Mouse (Mus musculus) CH12.LX (cell line): ENCODE measurements around the gene Dpagt1. TPM values are rescaled to one million over a fixed set of nuclear protein-coding genes. Genes with fewer than 3 reads are reported as not detected.

ENCODE experiments used
- DNase-seq: peaks from one replicate; pipeline ENCODE4 v3.0.0-alpha.2; 2013; ENCODE audit errors: extremely low read depth
- H3K27ac ChIP-seq: 2 replicates; pipeline ENCODE4 v1.5.1; 2012; ENCODE audit warnings: low read depth, mild to moderate bottlenecking, control low read depth, moderate library complexity; ENCODE audit not compliant: insufficient read depth
- H3K27me3 ChIP-seq: replicated peaks from 2 replicates; pipeline ENCODE3; 2012; ENCODE audit warnings: inconsistent platforms
- H3K36me3 ChIP-seq, 2 experiments: replicated peaks in 1 of 2; 2 replicates each; pipeline versions ENCODE3 to v1.6.1; 2012; ENCODE audit warnings: inconsistent platforms in 1 of 2, low read length in 1 of 2, mild to moderate bottlenecking in 1 of 2, mixed read lengths in 1 of 2, moderate library complexity in 1 of 2; ENCODE audit not compliant: control insufficient read depth in 1 of 2, insufficient read depth in 1 of 2
- H3K4me1 ChIP-seq, 2 experiments: 2 replicates each; pipeline ENCODE4 v1.6.1; 2012; ENCODE audit warnings: inconsistent platforms in 1 of 2, moderate library complexity in 1 of 2; ENCODE audit not compliant: insufficient read depth in 2 of 2, control insufficient read depth in 1 of 2
- H3K4me2 ChIP-seq: 2 replicates; pipeline ENCODE4 v1.6.1; 2012; ENCODE audit warnings: low read depth, mild to moderate bottlenecking, control low read depth; ENCODE audit not compliant: poor library complexity, insufficient read depth, severe bottlenecking
- H3K4me3 ChIP-seq, 3 experiments: fragments of 150-350 bp in 1 of 3; sonication (generic) in 1 of 3; replicated peaks in 1 of 3; 2 replicates each; pipeline versions ENCODE3 to v1.5.1; 2011 to 2012; ENCODE audit warnings: low read depth in 2 of 3, low read length in 2 of 3, mild to moderate bottlenecking in 2 of 3, moderate library complexity in 2 of 3, control low read depth in 1 of 3, improper control_type of control experiment in 1 of 3, inconsistent platforms in 1 of 3, mixed read lengths in 1 of 3; ENCODE audit not compliant: poor library complexity in 1 of 3
- H3K79me2 ChIP-seq: replicated peaks from 2 replicates; pipeline ENCODE4 v1.6.1; 2012; ENCODE audit warnings: mild to moderate bottlenecking, moderate library complexity; ENCODE audit not compliant: control insufficient read depth, poor library complexity, insufficient read depth, severe bottlenecking; ENCODE audit errors: extremely low read depth
- H3K9ac ChIP-seq: 2 replicates; pipeline ENCODE4 v1.6.1; 2012; ENCODE audit warnings: low read depth, mild to moderate bottlenecking, control low read depth, moderate library complexity; ENCODE audit not compliant: insufficient read depth
- H3K9me3 ChIP-seq: replicated peaks from 2 replicates; pipeline ENCODE3; 2012; ENCODE audit warnings: low read length, inconsistent platforms, mixed read lengths
- CTCF ChIP-seq, 2 experiments: IDR thresholded peaks in 1 of 2; conservative IDR thresholded peaks in 1 of 2; 2 replicates each; pipeline ENCODE4 v1.5.1; 2011 to 2012; ENCODE audit warnings: low read depth in 2 of 2, low read length in 2 of 2, improper control_type of control experiment in 1 of 2, inconsistent platforms in 1 of 2, mild to moderate bottlenecking in 1 of 2, moderate library complexity in 1 of 2
- ELF1 ChIP-seq: IDR thresholded peaks from 2 replicates; pipeline ENCODE4 v1.6.1; 2014; ENCODE audit warnings: low read depth, mild to moderate bottlenecking, inconsistent platforms, low read length, improper control_type of control experiment
- ETS1 ChIP-seq: conservative IDR thresholded peaks from 2 replicates; pipeline ENCODE4 v1.6.1; 2012; ENCODE audit warnings: low read depth, mild to moderate bottlenecking, inconsistent platforms, low read length, improper control_type of control experiment, moderate library complexity
- IRF4 ChIP-seq: IDR thresholded peaks from 2 replicates; pipeline ENCODE4 v1.6.1; 2014; ENCODE audit warnings: low read depth, mild to moderate bottlenecking, inconsistent platforms, low read length, improper control_type of control experiment
- JUN ChIP-seq: IDR thresholded peaks from 2 replicates; pipeline ENCODE4 v1.6.1; 2011; ENCODE audit warnings: low read depth, mild to moderate bottlenecking, low read length, improper control_type of control experiment, moderate library complexity; ENCODE audit not compliant: insufficient read depth
- KAT2A ChIP-seq: IDR thresholded peaks from 2 replicates; pipeline ENCODE4 v1.6.1; 2012; ENCODE audit warnings: low read length, improper control_type of control experiment, inconsistent platforms; ENCODE audit not compliant: insufficient replicate concordance
- MAZ ChIP-seq: IDR thresholded peaks from 2 replicates; pipeline ENCODE4 v1.6.1; 2012; ENCODE audit warnings: low read depth, mild to moderate bottlenecking, inconsistent platforms, low read length, improper control_type of control experiment, moderate library complexity
- PAX5 ChIP-seq: IDR thresholded peaks from 2 replicates; pipeline ENCODE4 v1.6.1; 2012; ENCODE audit warnings: low read length, inconsistent platforms, mixed read lengths
- POLR2A ChIP-seq: IDR thresholded peaks from 2 replicates; pipeline ENCODE4 v1.6.1; 2011; ENCODE audit warnings: low read depth, mild to moderate bottlenecking, improper control_type of control experiment, low read length
- RAD21 ChIP-seq: IDR thresholded peaks from 2 replicates; pipeline ENCODE4 v1.6.1; 2011; ENCODE audit warnings: low read depth, mild to moderate bottlenecking, low read length, improper control_type of control experiment, moderate library complexity
- RCOR1 ChIP-seq: conservative IDR thresholded peaks from 2 replicates; pipeline ENCODE4 v1.6.1; 2012; ENCODE audit warnings: low read depth, mild to moderate bottlenecking, inconsistent platforms, low read length, improper control_type of control experiment
- SIN3A ChIP-seq: IDR thresholded peaks from 2 replicates; pipeline ENCODE4 v1.6.1; 2012; ENCODE audit warnings: low read length, improper control_type of control experiment, inconsistent platforms
- SMC3 ChIP-seq: IDR thresholded peaks from 2 replicates; pipeline ENCODE4 v1.6.1; 2011; ENCODE audit warnings: low read depth, low read length, improper control_type of control experiment
- USF2 ChIP-seq: conservative IDR thresholded peaks from 2 replicates; pipeline ENCODE4 v1.6.1; 2011; ENCODE audit warnings: low read depth, low read length, improper control_type of control experiment
- ZC3H11A ChIP-seq: IDR thresholded peaks from 2 replicates; pipeline ENCODE4 v1.6.1; 2012; ENCODE audit warnings: low read depth, mild to moderate bottlenecking, inconsistent platforms, low read length, improper control_type of control experiment
- ZKSCAN1 ChIP-seq: IDR thresholded peaks from 2 replicates; pipeline ENCODE4 v1.6.1; 2012; ENCODE audit warnings: low read depth, inconsistent platforms, low read length, improper control_type of control experiment, borderline replicate concordance
- ZMIZ1 ChIP-seq: IDR thresholded peaks from 2 replicates; pipeline ENCODE4 v1.6.1; 2012; ENCODE audit warnings: low read depth, mild to moderate bottlenecking, inconsistent platforms, low read length, improper control_type of control experiment
- ZNF384 ChIP-seq: IDR thresholded peaks from 2 replicates; pipeline ENCODE4 v1.6.1; 2012; ENCODE audit warnings: low read depth, low read length, improper control_type of control experiment, inconsistent platforms
- dilution Hi-C: fragments of 300-500 bp; cut with MboI; formaldehyde crosslinking; loops from 2 replicates; pipeline ENCODE4 v1.14.3; 2020; ENCODE audit warnings: low sequenced_read_pairs; ENCODE audit not compliant: extremely low pct_unique_long_range_greater_than_20kb, extremely low pct_ligation_motif_present
- in situ Hi-C: fragments of 300-500 bp; cut with MboI; formaldehyde crosslinking; loops from 3 replicates; pipeline ENCODE4 v1.14.3; 2019; ENCODE audit warnings: low sequenced_read_pairs, low pct_ligation_motif_present, low pct_unique_long_range_greater_than_20kb, mixed read lengths
- polyA plus RNA-seq: library from polyadenylated mRNA; unstranded; fragments of >175 nt; gene quantifications from 2 replicates; pipeline ENCODE4 v1.2.1, GENCODE M21; 2012; ENCODE audit warnings: low read depth; ENCODE audit not compliant: insufficient read length
- total RNA-seq, 2 experiments: library from RNA; depleted of rRNA; stranded (reverse); fragments of 300-350 nt in 1 of 2; fragments of >200 nt in 1 of 2; gene quantifications; 2 replicates each; pipeline ENCODE4 v1.2.3; 2012 to 2014

Dpagt1 gene
- total and polyA plus RNA-seq, 3 experiments: 8.5 to 41.7 (median 15.8) TPM

DNA sequence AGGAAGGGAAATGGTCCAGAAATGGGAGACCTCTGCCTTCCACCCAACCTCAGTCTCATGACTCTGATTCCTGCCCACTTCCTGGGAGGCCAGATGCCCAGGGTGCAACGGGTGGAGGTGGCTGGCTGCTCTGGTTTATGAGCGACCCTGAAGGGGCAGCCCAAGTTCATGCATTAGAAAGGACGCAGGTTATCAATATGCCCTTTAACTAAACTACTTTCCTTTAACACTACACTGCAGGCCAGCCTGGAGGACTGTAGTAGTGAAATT is 7.1 kb upstream of the Dpagt1 start (continued):
- no peak for TF ChIP-seq CTCF (conservative IDR thresholded peaks at IDR 0.05 in 1 of 2, IDR thresholded peaks at IDR 0.05 in 1 of 2; ENCODE audit: low read depth in 2 of 2, low read length in 2 of 2)

- Histone ChIP-seq H3K36me3 (peaks cover 24 to 32% of the 10 kb centered on the region in 2 experiments), H3K79me2 (no peaks in the 10 kb centered on the region), H3K9me3 (no peaks in the 10 kb centered on the region), H3K4me3 (peak overlapping the region; percentile 77 to 87 (median 85)), H3K27me3 (peaks cover 4% of the 10 kb centered on the region), H3K4me2 (peak overlapping the region; percentile 85), H3K27ac (no peak overlapping the region), H3K4me1 (peaks cover 7 to 30% of the 10 kb centered on the region in 2 experiments; a peak in 3 of 4 replicates), H3K9ac (peak overlapping the region; percentile 80)
- no peak for DNase-seq
- in situ Hi-C loops: no loop called here
- dilution Hi-C loops: no loop called here
- TF ChIP-seq RAD21 (no peak), ZC3H11A (no peak), ELF1 (no peak; the same call in 1 of the 2 replicates), ZKSCAN1 (no peak), RCOR1 (no peak), ETS1 (no peak), IRF4 (no peak), SMC3 (no peak), ZNF384 (no peak), SIN3A (no peak), KAT2A (no peak), MAZ (no peak), PAX5 (no peak), POLR2A (no peak), ZMIZ1 (no peak), USF2 (no peak), JUN (no peak)
Observed at GRCm38 (mm10) chr9:44319105-44319886, 6.5 kb upstream of the Dpagt1 start.
